Mouse (Mus musculus) heart, postnatal 4 days (tissue): Measurements from ENCODE around the gene Pamr1. TPM values are rescaled to one million over a fixed set of nuclear protein-coding genes. Genes with fewer than 3 reads are reported as not detected.

Experiments used
- DNase-seq: peaks from one replicate; pipeline ENCODE4 v3.0.0; 2021
- total RNA-seq, 2 experiments: library from RNA; stranded (reverse); gene quantifications; 2 replicates each; pipeline ENCODE4 v1.2.3; 2021

Pamr1 gene
- total RNA-seq, 2 experiments from 2014 or later: 4.6 to 6.4 TPM

- DNase-seq: no peak
These were observed 50.7 kb downstream of the Pamr1 start for GRCm38 (mm10) chr2:102600516-102600915.

GRCm38 (mm10) chr2:102610485-102610884 is 60.7 kb downstream of the Pamr1 start:
- DNase-seq: no peak

GRCm38 (mm10) chr2:102616637-102617036 is 66.8 kb downstream of the Pamr1 start:
- no peak for DNase-seq

GRCm38 (mm10) chr2:102620744-102621429 is 71.1 kb downstream of the Pamr1 start:
- no peak for DNase-seq

- DNase-seq: no peak
These were observed 72.4 kb downstream of the Pamr1 start for GRCm38 (mm10) chr2:102622176-102622575.

- DNase-seq: no peak
These were observed 73.1 kb downstream of the Pamr1 start for GRCm38 (mm10) chr2:102622943-102623342.

- DNase-seq: no peak
These were observed 74.7 kb downstream of the Pamr1 start for GRCm38 (mm10) chr2:102624538-102624937.

GRCm38 (mm10) chr2:102632361-102632760 is 82.5 kb downstream of the Pamr1 start:
- DNase-seq: no peak

- no peak for DNase-seq
These were observed 84.2 kb downstream of the Pamr1 start for GRCm38 (mm10) chr2:102634010-102634409.

- no peak for DNase-seq
These were observed 85.8 kb downstream of the Pamr1 start for GRCm38 (mm10) chr2:102635523-102636060.

GRCm38 (mm10) chr2:102636116-102636600 is 86.3 kb downstream of the Pamr1 start:
- DNase-seq: no peak

- no peak for DNase-seq
These were observed 88.3 kb downstream of the Pamr1 start for GRCm38 (mm10) chr2:102638140-102638539.

- no peak for DNase-seq
These were observed 88.9 kb downstream of the Pamr1 start for GRCm38 (mm10) chr2:102638690-102639089.

GRCm38 (mm10) chr2:102648845-102649500 is 99.2 kb downstream of the Pamr1 start:
- DNase-seq: no peak

GRCm38 (mm10) chr2:102650322-102650721 is 100.5 kb downstream of the Pamr1 start:
- DNase-seq: no peak

GRCm38 (mm10) chr2:102655966-102656725 is 106.3 kb downstream of the Pamr1 start:
- no peak for DNase-seq

- no peak for DNase-seq
These were observed 107.9 kb downstream of the Pamr1 start for GRCm38 (mm10) chr2:102657726-102658125.

GRCm38 (mm10) chr2:102658163-102658660 is 108.4 kb downstream of the Pamr1 start, which contains the start of gene Slc1a2:
Gene Slc1a2 (plus strand): TSS chr2:102658659.
- no peak for DNase-seq

GRCm38 (mm10) chr2:102658661-102659520 is 109.1 kb downstream of the Pamr1 start:
- DNase-seq: peak; percentile 49

- DNase-seq: peak; percentile 11
These were observed 109.7 kb downstream of the Pamr1 start for GRCm38 (mm10) chr2:102659521-102659830.

- DNase-seq: no peak
These were observed 111.2 kb downstream of the Pamr1 start for GRCm38 (mm10) chr2:102661052-102661451.

GRCm38 (mm10) chr2:102662911-102663310 is 113.1 kb downstream of the Pamr1 start:
- DNase-seq: no peak
